Mouse (Mus musculus) forebrain, embryonic 14.5 days (tissue): Measurements from ENCODE around the gene Rnf157. TPM values are rescaled to one million over a fixed set of nuclear protein-coding genes. Genes with fewer than 3 reads are reported as not detected.
A peak's percentile ranks its signal among the peaks of the same experiment; 100 is the strongest.

Source experiments
- ATAC-seq: fragments of 200-750 bp; cut with Nextera tagmentation; 2 replicates; pipeline ENCODE4 v1.8.0; 2017; ENCODE audit warnings: mild to moderate bottlenecking, moderate library complexity
- DNase-seq: peaks from one replicate; pipeline ENCODE4 v3.0.0-alpha.2; 2015; ENCODE audit warnings: low spot score
- H3K27ac ChIP-seq: fragments of 300-500 bp; sonication (generic); 2 replicates; pipeline ENCODE4 v1.5.1; 2014; ENCODE audit warnings: low read depth, mild to moderate bottlenecking, control low read depth, low read length, moderate library complexity
- H3K27me3 ChIP-seq: fragments of 300-500 bp; sonication (generic); replicated peaks from 2 replicates; pipeline ENCODE4 v1.6.1; 2014; ENCODE audit warnings: low read length, control low read depth, mixed read lengths; ENCODE audit not compliant: control insufficient read depth, insufficient read depth
- H3K36me3 ChIP-seq: fragments of 300-500 bp; sonication (generic); 2 replicates; pipeline ENCODE4 v1.6.1; 2014; ENCODE audit warnings: low read length, control low read depth; ENCODE audit not compliant: control insufficient read depth, insufficient read depth
- H3K4me1 ChIP-seq: fragments of 300-500 bp; sonication (generic); 2 replicates; pipeline ENCODE4 v1.6.1; 2014; ENCODE audit warnings: antibody characterized with exemption, low read length, control low read depth; ENCODE audit not compliant: control insufficient read depth, insufficient read depth
- H3K4me2 ChIP-seq: fragments of 300-500 bp; sonication (generic); 2 replicates; pipeline ENCODE4 v1.6.1; 2014; ENCODE audit warnings: mild to moderate bottlenecking, control low read depth, low read length
- H3K4me3 ChIP-seq: fragments of 300-500 bp; sonication (generic); 2 replicates; pipeline ENCODE4 v1.5.1; 2014; ENCODE audit warnings: low read depth, low read length, control low read depth
- H3K9ac ChIP-seq: fragments of 300-500 bp; sonication (generic); 2 replicates; pipeline ENCODE4 v1.6.1; 2014; ENCODE audit warnings: mild to moderate bottlenecking, low read length, control low read depth, moderate library complexity
- H3K9me3 ChIP-seq: fragments of 300-500 bp; sonication (generic); replicated peaks from 2 replicates; pipeline ENCODE4 v1.6.1; 2016; ENCODE audit warnings: low read length, control low read depth, mixed read lengths; ENCODE audit not compliant: control insufficient read depth
- WGBS: fragments of 180-500 bp; shearing (Covaris S2); extraction: QIAGEN DNeasy Blood & Tissue Kit; methylation state at CpG from one replicate; pipeline ENCODE4 v1.1.7; 2014; 5-methylcytosine and 5-hydroxymethylcytosine counted together
- polyA plus RNA-seq: library from polyadenylated mRNA; unstranded; fragments of >200 nt; fragmentation: Nextera tagmentation; extraction: Ambion mirVana; gene quantifications from 2 replicates; pipeline ENCODE4 v1.2.1, GENCODE M21; 2014

The Rnf157 gene
- polyA plus RNA-seq, 1 experiment from 2014 or later: 16.3 TPM

- Histone ChIP-seq H3K27ac (no peak overlapping the region), H3K4me3 (no peak overlapping the region), H3K9me3 (no peaks in the 10 kb centered on the region), H3K36me3 (no peaks in the 10 kb centered on the region), H3K9ac (no peak overlapping the region), H3K27me3 (no peaks in the 10 kb centered on the region), H3K4me2 (no peak overlapping the region), H3K4me1 (no peaks in the 10 kb centered on the region)
- 83% methylated on average over 6 of the region's 6 CpGs for WGBS
- ATAC-seq (no peak), DNase-seq (no peak)
These were observed 10.4 kb upstream of the Rnf157 start for GRCm38 (mm10) chr11:116423214-116423613.

GRCm38 (mm10) chr11:116422562-116422961 lies 9.7 kb upstream of the Rnf157 start:
- DNase-seq: no peak
- WGBS: 90% methylated on average over 2 of the region's 2 CpGs
- H3K36me3 ChIP-seq: no peaks in the 10 kb centered on the region
- no peak overlapping the region for H3K4me3 ChIP-seq
- no peak overlapping the region for H3K27ac ChIP-seq
- H3K27me3 ChIP-seq: no peaks in the 10 kb centered on the region
- H3K4me2 ChIP-seq: no peak overlapping the region
- no peak overlapping the region for H3K9ac ChIP-seq
- H3K4me1 ChIP-seq: no peaks in the 10 kb centered on the region
- H3K9me3 ChIP-seq: no peaks in the 10 kb centered on the region
- ATAC-seq: no peak

GRCm38 (mm10) chr11:116421102-116421501 lies 8.3 kb upstream of the Rnf157 start:
- DNase-seq (no peak), ATAC-seq (no peak)
- 77% methylated on average over 6 of the region's 6 CpGs for WGBS
- no peaks in the 10 kb centered on the region for H3K4me1 ChIP-seq
- H3K9ac ChIP-seq: no peak overlapping the region
- H3K27ac ChIP-seq: no peak overlapping the region
- H3K9me3 ChIP-seq: no peaks in the 10 kb centered on the region
- no peaks in the 10 kb centered on the region for H3K36me3 ChIP-seq
- H3K4me2 ChIP-seq: no peak overlapping the region
- no peak overlapping the region for H3K4me3 ChIP-seq
- no peaks in the 10 kb centered on the region for H3K27me3 ChIP-seq

- Histone ChIP-seq H3K9ac (no peak overlapping the region), H3K27me3 (no peaks in the 10 kb centered on the region), H3K27ac (no peak overlapping the region; the same call in 1 of the 2 replicates), H3K4me1 (no peaks in the 10 kb centered on the region), H3K4me3 (no peak overlapping the region), H3K9me3 (no peaks in the 10 kb centered on the region), H3K36me3 (no peaks in the 10 kb centered on the region), H3K4me2 (no peak overlapping the region)
- DNase-seq (no peak), ATAC-seq (no peak)
- 88% methylated on average over 6 of the region's 6 CpGs for WGBS
These were observed 6.1 kb upstream of the Rnf157 start for GRCm38 (mm10) chr11:116418841-116419462.

- H3K36me3 ChIP-seq: no peaks in the 10 kb centered on the region
- H3K4me1 ChIP-seq: 0 out of 2 replicates have a peak, but pooled peaks cover 1% of the 10 kb centered on the region
- no peak overlapping the region; the same call in 1 of the 2 replicates for H3K27ac ChIP-seq
- no peaks in the 10 kb centered on the region for H3K27me3 ChIP-seq
- H3K9me3 ChIP-seq: no peaks in the 10 kb centered on the region
- no peak overlapping the region for H3K4me3 ChIP-seq
- 28% methylated on average over 2 of the region's 2 CpGs for WGBS
- DNase-seq (no peak), ATAC-seq (no peak)
- H3K4me2 ChIP-seq: no peak overlapping the region
- H3K9ac ChIP-seq: no peak overlapping the region
These were observed 5.5 kb upstream of the Rnf157 start for GRCm38 (mm10) chr11:116418194-116418840.

GRCm38 (mm10) chr11:116417054-116417453 lies 4.2 kb upstream of the Rnf157 start:
- DNase-seq (no peak), ATAC-seq (no peak)
- no peak overlapping the region for H3K4me2 ChIP-seq
- H3K36me3 ChIP-seq: no peaks in the 10 kb centered on the region
- no peaks in the 10 kb centered on the region for H3K9me3 ChIP-seq
- H3K27me3 ChIP-seq: no peaks in the 10 kb centered on the region
- 0 out of 2 replicates have a peak, but pooled peaks cover 3% of the 10 kb centered on the region for H3K4me1 ChIP-seq
- WGBS: 84% methylated on average over 5 of the region's 5 CpGs
- no peak overlapping the region for H3K27ac ChIP-seq
- H3K9ac ChIP-seq: no peak overlapping the region
- no peak overlapping the region for H3K4me3 ChIP-seq

- Histone ChIP-seq H3K36me3 (no peaks in the 10 kb centered on the region), H3K27ac (no peak overlapping the region), H3K4me1 (peaks cover 9% of the 10 kb centered on the region; the same call in 1 of the 2 replicates), H3K4me2 (no peak overlapping the region), H3K4me3 (no peak overlapping the region), H3K9me3 (no peaks in the 10 kb centered on the region), H3K27me3 (no peaks in the 10 kb centered on the region), H3K9ac (no peak overlapping the region)
- 81% methylated on average over 6 of the region's 6 CpGs for WGBS
- ATAC-seq: no peak
- no peak for DNase-seq
These were observed 3.5 kb upstream of the Rnf157 start for GRCm38 (mm10) chr11:116416196-116416943.

GRCm38 (mm10) chr11:116413631-116414022 lies 795 bp upstream of the Rnf157 start:
- H3K27me3 ChIP-seq: no peaks in the 10 kb centered on the region
- H3K4me3 ChIP-seq: peak overlapping the region; percentile 82; the same call in 1 of the 2 replicates
- ATAC-seq (no peak), DNase-seq (no peak)
- H3K27ac ChIP-seq: peak overlapping the region; percentile 92; the same call in 1 of the 2 replicates
- H3K9ac ChIP-seq: peak overlapping the region; percentile 96
- peak overlapping the region; percentile 94 for H3K4me2 ChIP-seq
- peaks cover 15% of the 10 kb centered on the region; the same call in 1 of the 2 replicates for H3K4me1 ChIP-seq
- 80% methylated on average over 4 of the region's 4 CpGs for WGBS
- H3K36me3 ChIP-seq: no peaks in the 10 kb centered on the region
- H3K9me3 ChIP-seq: no peaks in the 10 kb centered on the region
